Mouse (Mus musculus) kidney, adult 2 months (tissue): Measurements from ENCODE around the gene Ldb3.

Experiments used
- CTCF ChIP-seq: fragments of 200-500 bp; conservative IDR thresholded peaks from 2 replicates; pipeline ENCODE4 v1.5.1; 2011; ENCODE audit warnings: low read depth, mild to moderate bottlenecking, control low read depth, low read length, moderate library complexity, mixed read lengths; ENCODE audit not compliant: insufficient read depth, insufficient read length
- POLR2A ChIP-seq: fragments of 200-500 bp; IDR thresholded peaks from one replicate; pipeline ENCODE4 v1.6.1; 2011; ENCODE audit warnings: low read depth, low read length, control low read depth

DNA sequence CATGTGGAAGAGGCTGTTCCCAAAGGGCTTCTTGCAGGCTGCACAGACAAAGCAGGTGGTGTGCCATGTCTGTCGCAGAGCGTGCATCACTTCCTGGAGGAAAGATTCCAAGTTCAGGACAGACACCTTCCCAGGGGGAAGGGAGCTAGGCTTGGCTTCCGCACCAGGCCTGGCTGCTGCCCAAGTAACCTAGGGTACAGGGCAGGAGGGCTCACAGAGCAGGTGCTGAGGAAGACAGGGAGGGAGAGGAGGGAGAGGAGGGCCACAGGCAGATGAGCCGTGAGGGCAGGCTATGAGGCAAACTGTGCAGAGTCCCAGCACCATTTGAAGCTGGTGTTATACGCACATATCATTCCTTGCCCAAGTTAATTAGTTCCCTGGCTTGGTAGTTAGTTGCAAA lies 46.6 kb downstream of the Ldb3 start:
- no peak for TF ChIP-seq CTCF
- no peak for TF ChIP-seq POLR2A
